Mouse (Mus musculus): ENCODE data around the gene Kbtbd7.
"Not testable (repeated sequence)": the region's sequence is repeated elsewhere in the genome, so short reads cannot be mapped to it uniquely, and the experiment has no call there.

The Kbtbd7 gene

GRCm38 (mm10) chr14:79451681-79452590, 25.6 kb downstream of the Kbtbd7 start, which contains the start of gene Kbtbd6:
Gene Kbtbd6, plus strand, starts transcription at chr14:79451835.
- DNase-seq: peak; percentile 86

DNA sequence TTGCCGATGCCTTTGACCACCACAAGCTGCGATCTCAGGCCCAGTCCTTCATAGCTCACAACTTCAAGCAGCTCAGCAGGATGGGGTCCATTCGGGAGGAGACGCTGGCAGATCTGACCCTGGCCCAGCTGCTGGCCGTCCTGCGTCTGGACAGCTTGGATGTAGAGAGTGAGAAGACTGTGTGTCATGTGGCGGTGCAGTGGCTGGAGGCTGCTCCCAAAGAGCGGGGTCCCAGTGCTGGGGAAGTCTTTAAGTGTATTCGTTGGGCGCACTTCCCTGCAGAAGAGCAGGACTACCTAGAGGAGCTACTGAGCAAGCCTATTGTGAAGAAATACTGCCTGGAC, 26.3 kb downstream of the Kbtbd7 start:
- not testable (repeated sequence) for DNase-seq

- DNase-seq: no peak
These were observed 34.1 kb downstream of the Kbtbd7 start for GRCm38 (mm10) chr14:79460401-79460800.

GRCm38 (mm10) chr14:79460988-79461387, 34.7 kb downstream of the Kbtbd7 start:
- no peak for DNase-seq

GRCm38 (mm10) chr14:79465623-79466022, 39.3 kb downstream of the Kbtbd7 start:
- DNase-seq: no peak

DNA sequence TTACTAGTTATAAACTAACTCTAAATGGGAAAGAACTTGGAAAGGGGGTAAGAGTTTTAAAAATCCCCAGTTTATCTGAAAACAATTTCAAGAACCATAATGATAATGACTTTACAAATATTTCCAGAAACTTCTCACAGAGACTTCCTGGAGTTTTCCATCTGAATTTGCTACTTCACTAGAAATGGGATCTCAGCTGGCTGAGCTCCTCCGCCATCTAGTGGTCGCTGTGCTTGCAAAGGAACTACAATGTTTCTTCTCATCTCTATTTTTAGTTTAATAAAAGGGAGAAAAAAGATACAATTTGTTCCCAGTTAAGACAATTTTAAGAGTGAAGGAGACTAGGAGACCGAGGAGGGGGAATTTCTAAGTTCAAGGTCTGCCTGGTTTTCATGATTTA, 41.3 kb downstream of the Kbtbd7 start:
- peak; percentile 78 for DNase-seq

GRCm38 (mm10) chr14:79473384-79473783, 47.1 kb downstream of the Kbtbd7 start:
- no peak for DNase-seq

Measured in kidney, postnatal 14 days (tissue).